Mouse (Mus musculus): Measurements from ENCODE around the gene Nmb.

DNA sequence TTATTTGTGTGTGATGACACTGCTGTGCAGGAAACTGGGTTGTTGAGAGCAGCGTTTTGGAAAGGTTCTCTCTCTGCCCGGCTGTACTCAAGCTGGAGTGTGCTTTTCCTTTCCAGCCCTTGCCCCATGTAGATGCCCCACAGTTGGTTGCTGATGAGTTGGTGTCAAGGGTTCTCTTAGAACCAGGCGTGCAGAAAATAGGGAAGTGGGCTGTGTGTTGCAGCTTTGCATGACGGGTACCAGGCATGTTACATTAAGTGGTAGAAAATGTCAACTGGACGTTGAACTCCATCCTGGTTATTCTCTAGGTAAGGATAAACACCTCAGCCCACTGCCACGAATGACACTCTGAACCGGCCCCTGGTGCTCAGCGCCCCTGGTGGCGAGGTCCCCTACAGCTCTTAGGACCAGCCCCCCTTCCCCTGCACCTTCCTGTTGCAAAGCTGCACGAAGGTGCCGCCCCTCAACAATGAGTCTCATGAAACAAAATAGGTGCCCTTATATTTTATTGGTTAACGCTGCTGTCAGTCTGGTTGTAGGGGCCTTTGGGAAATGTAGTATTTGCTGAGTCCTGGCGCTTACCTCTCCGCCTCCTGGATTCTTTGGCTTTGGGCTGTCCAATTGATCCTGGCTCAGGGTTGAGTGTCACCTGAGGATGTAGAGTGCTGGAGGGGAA, 21.9 kb downstream of the Nmb start:
- TF ChIP-seq CTCF (IDR thresholded peaks at IDR 0.05; ENCODE audit: low read depth) = peak; percentile 73
- no peak for TF ChIP-seq EP300 (IDR thresholded peaks at IDR 0.05; ENCODE audit: low read depth)
